Mouse (Mus musculus): ENCODE data around the gene Pdlim4.

DNA sequence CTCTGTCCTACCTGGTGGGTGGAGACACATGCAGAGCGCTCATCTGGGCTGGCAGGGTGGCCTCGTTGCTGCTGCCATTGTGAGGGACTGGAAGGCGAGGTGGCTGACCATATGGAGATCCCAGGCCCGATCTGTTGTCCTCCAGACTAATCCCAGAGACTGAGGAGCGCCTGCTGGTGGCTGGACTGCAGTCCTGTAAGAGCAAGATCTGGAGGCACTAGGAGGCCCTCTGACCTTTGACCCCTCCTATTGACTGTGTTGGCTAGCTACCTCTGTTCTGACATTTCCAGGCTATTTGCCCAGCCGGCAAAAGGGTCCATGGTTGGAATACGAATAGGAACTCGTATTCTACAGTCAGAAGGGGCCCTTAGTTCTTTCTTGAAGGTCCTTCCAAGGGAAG lies 12.7 kb downstream of the Pdlim4 start:
- TF ChIP-seq CTCF (IDR thresholded peaks at IDR 0.05; ENCODE audit: extremely low read depth, insufficient read depth, insufficient read length, insufficient replicate concordance) = no peak
- no peak for TF ChIP-seq POLR2A (IDR thresholded peaks at IDR 0.05; ENCODE audit: low read depth, low read length)

Measured in spleen, adult 2 months (tissue).